Mouse (Mus musculus) intestine, embryonic 16.5 days (tissue): ENCODE results near the gene Repin1. TPM values are rescaled to one million over a fixed set of nuclear protein-coding genes. Genes with fewer than 3 reads are reported as not detected.
A peak's percentile ranks its signal among the peaks of the same experiment; 100 is the strongest.

Experiments
- ATAC-seq: fragments of 200-750 bp; cut with Nextera tagmentation; 2 replicates; pipeline ENCODE4 v1.8.0; 2017; ENCODE audit warnings: moderate TSS enrichment, moderate library complexity
- H3K27ac ChIP-seq: fragments of 300-500 bp; sonication (generic); 2 replicates; pipeline ENCODE4 v1.5.1; 2014; ENCODE audit warnings: mild to moderate bottlenecking, low read length
- H3K27me3 ChIP-seq: fragments of 300-500 bp; sonication (generic); replicated peaks from 2 replicates; pipeline ENCODE4 v1.6.1; 2014; ENCODE audit warnings: low read length, control low read depth, mixed read lengths; ENCODE audit not compliant: control insufficient read depth, insufficient read depth
- H3K36me3 ChIP-seq: fragments of 300-500 bp; sonication (generic); 2 replicates; pipeline ENCODE4 v1.6.1; 2014; ENCODE audit warnings: low read length, control low read depth; ENCODE audit not compliant: control insufficient read depth, insufficient read depth
- H3K4me1 ChIP-seq: fragments of 300-500 bp; sonication (generic); 2 replicates; pipeline ENCODE4 v1.6.1; 2014; ENCODE audit warnings: low read length, control low read depth, mixed read lengths; ENCODE audit not compliant: control insufficient read depth, insufficient read depth
- H3K4me2 ChIP-seq: fragments of 300-500 bp; sonication (generic); 2 replicates; pipeline ENCODE4 v1.6.1; 2014; ENCODE audit warnings: low read depth, low read length, control low read depth
- H3K4me3 ChIP-seq: fragments of 300-500 bp; sonication (generic); 2 replicates; pipeline ENCODE4 v1.5.1; 2014; ENCODE audit warnings: mild to moderate bottlenecking, low read length
- H3K9ac ChIP-seq: fragments of 300-500 bp; sonication (generic); 2 replicates; pipeline ENCODE4 v1.6.1; 2014; ENCODE audit warnings: low read depth, low read length
- H3K9me3 ChIP-seq: fragments of 300-500 bp; sonication (generic); 2 replicates; pipeline ENCODE4 v1.6.1; 2016; ENCODE audit warnings: low read length, control low read depth; ENCODE audit not compliant: control insufficient read depth
- WGBS: fragments of 180-500 bp; shearing (Covaris S2); extraction: QIAGEN DNeasy Blood & Tissue Kit; methylation state at CpG from one replicate; pipeline ENCODE4 v1.1.7; 2014; 5-methylcytosine and 5-hydroxymethylcytosine counted together
- polyA plus RNA-seq: library from polyadenylated mRNA; unstranded; fragments of >200 nt; fragmentation: Nextera tagmentation; extraction: Ambion mirVana; gene quantifications from 2 replicates; pipeline ENCODE4 v1.2.1, GENCODE M21; 2015

Repin1 gene
- polyA plus RNA-seq, 1 experiment from 2014 or later: 22.1 TPM

DNA sequence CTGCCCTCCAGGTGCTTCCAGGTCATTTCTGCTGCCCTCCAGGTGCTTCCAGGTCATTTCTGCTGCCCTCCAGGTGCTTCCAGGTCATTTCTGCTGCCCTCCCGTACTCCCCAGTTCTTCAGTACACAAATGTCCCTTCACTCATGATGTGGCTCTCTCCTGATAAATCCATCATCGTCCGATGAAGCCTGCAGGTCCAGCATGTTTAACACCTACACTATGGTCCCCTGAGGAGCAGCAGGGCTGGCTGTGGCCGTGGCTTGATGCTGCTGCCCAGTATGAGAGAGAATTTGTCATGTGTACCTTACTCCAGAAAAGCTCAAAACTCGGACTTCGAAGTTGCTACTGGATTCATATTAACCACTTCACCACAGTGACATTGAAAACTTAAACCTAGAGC, 47.7 kb downstream of the Repin1 start:
- WGBS: 72% methylated on average over 6 of the region's 6 CpGs

DNA sequence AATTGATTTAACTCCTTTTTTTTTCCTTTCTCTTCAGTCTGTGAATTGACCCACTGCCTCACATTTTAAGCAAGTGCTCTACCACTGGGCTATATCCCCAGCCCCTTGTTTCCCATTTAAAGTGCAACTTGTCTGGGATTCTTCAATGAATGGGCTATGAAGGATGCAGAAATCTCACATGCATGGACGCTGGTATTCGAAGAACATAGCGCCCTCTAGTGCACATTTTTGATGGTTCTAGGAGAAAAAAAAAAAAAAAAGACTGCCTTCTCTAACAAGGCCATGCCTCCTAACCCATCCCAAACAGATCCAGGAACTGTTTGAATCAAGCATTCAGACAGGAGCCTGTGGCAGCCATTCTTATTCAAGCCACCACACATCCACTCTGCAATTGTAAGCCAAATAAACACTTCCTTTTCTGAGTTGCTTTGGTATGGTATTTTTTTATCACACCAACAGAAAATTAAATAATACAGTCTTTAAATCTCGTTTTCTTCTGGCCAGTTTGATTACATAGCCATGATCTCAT, 49.1 kb downstream of the Repin1 start:
- Histone ChIP-seq H3K4me3 (no peak overlapping the region), H3K4me2 (no peak overlapping the region), H3K27ac (no peak overlapping the region), H3K4me1 (no peaks in the 10 kb centered on the region), H3K9me3 (no peaks in the 10 kb centered on the region), H3K9ac (no peak overlapping the region), H3K27me3 (no peaks in the 10 kb centered on the region), H3K36me3 (no peaks in the 10 kb centered on the region)
- 21% methylated on average over 4 of the region's 4 CpGs for WGBS
- ATAC-seq: no peak

More for the DNA sequence above, 47.7 kb downstream of the Repin1 start:
- H3K9ac ChIP-seq: no peak overlapping the region
- H3K36me3 ChIP-seq: no peaks in the 10 kb centered on the region
- no peaks in the 10 kb centered on the region for H3K4me1 ChIP-seq
- H3K4me3 ChIP-seq: no peak overlapping the region
- no peak for ATAC-seq
- no peak overlapping the region for H3K4me2 ChIP-seq
- H3K27me3 ChIP-seq: no peaks in the 10 kb centered on the region
- no peak overlapping the region for H3K27ac ChIP-seq
- no peaks in the 10 kb centered on the region for H3K9me3 ChIP-seq

DNA sequence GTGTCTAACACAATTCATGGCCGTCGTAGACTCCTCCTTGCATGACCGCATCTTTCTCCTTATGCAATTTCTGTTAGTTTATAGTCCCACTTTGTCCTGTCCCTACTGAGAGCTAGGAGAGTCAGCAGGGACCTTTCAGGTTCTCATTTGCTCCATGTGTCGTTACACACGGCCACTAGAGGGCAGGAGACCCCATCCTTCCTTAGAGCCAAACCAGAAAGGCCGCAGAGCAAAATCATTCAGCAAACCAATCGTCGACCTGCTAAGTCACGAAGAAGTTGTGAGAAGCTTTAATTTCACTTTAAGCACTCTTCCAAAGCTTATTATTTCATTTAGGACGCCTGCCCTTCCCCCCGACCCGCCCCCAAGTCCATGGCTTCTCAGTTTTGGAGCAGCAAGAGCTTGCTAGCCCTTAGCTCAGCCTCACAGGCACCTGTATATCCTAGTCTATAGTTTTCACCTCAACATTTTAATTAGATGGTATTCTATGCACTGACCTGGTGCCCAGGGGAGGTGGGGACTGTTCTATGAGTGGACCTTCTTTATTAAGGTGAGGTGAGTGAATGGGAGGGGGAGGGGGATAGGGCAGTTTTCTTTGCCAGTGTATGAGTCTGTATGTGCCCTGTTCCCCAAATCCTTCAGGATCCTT, 52.1 kb downstream of the Repin1 start:
- Histone ChIP-seq H3K4me3 (no peak overlapping the region), H3K9me3 (no peaks in the 10 kb centered on the region), H3K27ac (no peak overlapping the region), H3K4me2 (no peak overlapping the region), H3K9ac (no peak overlapping the region), H3K27me3 (no peaks in the 10 kb centered on the region), H3K36me3 (no peaks in the 10 kb centered on the region), H3K4me1 (no peaks in the 10 kb centered on the region)
- 9% methylated on average over 12 of the region's 12 CpGs for WGBS
- peak; percentile 43; the same call in 1 of the 2 replicates for ATAC-seq

GRCm38 (mm10) chr6:48646309-48646690, 52.6 kb downstream of the Repin1 start:
- Histone ChIP-seq H3K4me1 (no peaks in the 10 kb centered on the region), H3K4me2 (no peak overlapping the region), H3K9me3 (no peaks in the 10 kb centered on the region), H3K36me3 (no peaks in the 10 kb centered on the region), H3K9ac (no peak overlapping the region), H3K27me3 (no peaks in the 10 kb centered on the region), H3K4me3 (no peak overlapping the region), H3K27ac (no peak overlapping the region)
- ATAC-seq: no peak
- WGBS: 90% methylated on average over 4 of the region's 4 CpGs

GRCm38 (mm10) chr6:48646995-48647394, 53.3 kb downstream of the Repin1 start, which contains the start of gene Gimap8:
Gimap8 (plus strand) TSS chr6:48647234.
- no peak within 1 kb of the TSS for H3K27ac ChIP-seq
- H3K36me3 ChIP-seq: no peaks in the 10 kb centered on the region
- no peaks in the 10 kb centered on the region for H3K27me3 ChIP-seq
- ATAC-seq: 0 out of 2 replicates have a peak, but pooled peaks have one; percentile 64
- H3K9ac ChIP-seq: no peak within 1 kb of the TSS
- H3K4me1 ChIP-seq: no peaks in the 10 kb centered on the region
- H3K4me2 ChIP-seq: no peak within 1 kb of the TSS
- no peaks in the 10 kb centered on the region for H3K9me3 ChIP-seq
- WGBS: 28% methylated on average over 3 of the region's 3 CpGs
- H3K4me3 ChIP-seq: no peak within 1 kb of the TSS

DNA sequence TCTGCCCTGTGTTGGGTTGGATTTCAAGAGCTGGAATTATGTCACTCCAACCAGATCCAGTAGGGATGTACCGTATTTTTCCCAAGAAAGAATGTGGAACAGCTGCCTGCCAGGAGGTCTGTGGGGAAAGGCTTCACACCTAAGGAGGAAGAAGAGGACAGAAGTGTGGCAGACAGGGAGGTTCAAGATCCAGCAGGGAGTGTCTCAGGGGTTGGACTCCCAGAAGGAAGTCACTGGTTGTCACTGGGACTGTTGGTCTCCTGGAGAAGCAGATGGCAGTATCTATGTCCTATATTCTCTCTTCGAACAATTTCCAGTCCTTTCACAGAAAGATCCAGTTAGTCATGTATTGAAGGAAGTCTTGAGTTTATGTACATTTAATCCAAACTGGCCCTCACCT, 53.9 kb downstream of the Repin1 start:
- Histone ChIP-seq H3K4me3 (no peak overlapping the region), H3K4me1 (no peaks in the 10 kb centered on the region), H3K9me3 (no peaks in the 10 kb centered on the region), H3K9ac (no peak overlapping the region), H3K27ac (no peak overlapping the region), H3K4me2 (no peak overlapping the region), H3K36me3 (no peaks in the 10 kb centered on the region), H3K27me3 (no peaks in the 10 kb centered on the region)
- ATAC-seq: peak; percentile 35; the same call in 1 of the 2 replicates
- 76% methylated on average over 2 of the region's 2 CpGs for WGBS

Other genes with a start within 250 kb of the Repin1 start
- 16.0 and 18.2 TPM in 2 replicates for gene Krba1, start 198.3 kb upstream of the Repin1 start, polyA plus RNA-seq
- gene Zfp467, start 148.1 kb upstream of the Repin1 start, polyA plus RNA-seq: 17.3 and 17.8 TPM in 2 replicates
- gene Sspo, start 145.7 kb upstream of the Repin1 start, polyA plus RNA-seq: 0.38 and 0.73 TPM in 2 replicates
- 25.1 and 26.0 TPM in 2 replicates for gene Atp6v0e2, start 56.3 kb upstream of the Repin1 start, polyA plus RNA-seq
- gene Lrrc61, start 39.1 kb upstream of the Repin1 start, polyA plus RNA-seq: 10.4 and 12.5 TPM in 2 replicates
- gene Rarres2, start 21.1 kb upstream of the Repin1 start, polyA plus RNA-seq: 105 and 109 TPM in 2 replicates
- gene Gm45021, start 4.3 kb upstream of the Repin1 start, polyA plus RNA-seq: not detected in 2 replicates
- gene Gm44965, start 58 bp downstream of the Repin1 start, polyA plus RNA-seq: not detected in 2 replicates
- gene Zfp775, start 8.2 kb downstream of the Repin1 start, polyA plus RNA-seq: 5.2 and 6.1 TPM in 2 replicates
- gene AI854703, start 32.9 kb downstream of the Repin1 start, polyA plus RNA-seq: 0.95 and 1.1 TPM in 2 replicates
- gene Gimap8, start 53.4 kb downstream of the Repin1 start, polyA plus RNA-seq: 1.7 TPM in 2 replicates
- gene Gimap9, start 82.2 kb downstream of the Repin1 start, polyA plus RNA-seq: 15.9 and 16.5 TPM in 2 replicates
- 21.2 and 23.2 TPM in 2 replicates for gene Gimap4, start 90.7 kb downstream of the Repin1 start, polyA plus RNA-seq
- gene Gimap6, start 114.3 kb downstream of the Repin1 start, polyA plus RNA-seq: 19.7 and 21.1 TPM in 2 replicates
- 3.2 and 9.2 TPM in 2 replicates for gene Gm28053, start 124.7 kb downstream of the Repin1 start, polyA plus RNA-seq
- 0.28 and 0.34 TPM in 2 replicates for gene Gimap7, start 124.7 kb downstream of the Repin1 start, polyA plus RNA-seq
- gene Gimap1, start 145.2 kb downstream of the Repin1 start, polyA plus RNA-seq: 36.2 and 39.1 TPM in 2 replicates
- gene Gimap5, start 152.3 kb downstream of the Repin1 start, polyA plus RNA-seq: 9.7 and 13.8 TPM in 2 replicates
- 0.37 and 0.43 TPM in 2 replicates for gene Gimap3, start 177.0 kb downstream of the Repin1 start, polyA plus RNA-seq
- 183 TPM in 2 replicates for gene Tmem176a, start 247.0 kb downstream of the Repin1 start, polyA plus RNA-seq
- 403 and 414 TPM in 2 replicates for gene Tmem176b, start 247.6 kb downstream of the Repin1 start, polyA plus RNA-seq